9 mouse cellular contexts compared by ENCODE assay signal in genomic region chr10:79553176-79553575, GRCm38 (mm10). TPM values are rescaled to one million over a fixed set of nuclear protein-coding genes. Genes with fewer than 3 reads are reported as not detected.
DNase-seq lines count a peak whose midpoint lies in the region; ATAC-seq and TF ChIP-seq lines count a peak whose summit lies in the region.
"Had no signal": no experiment of that assay in that cellular context is flagged by ENCODE, and none has a peak within 500 bp of the region (broad histone marks: within the 10 kb centered on the region; RNA-seq: fewer than 3 reads in every experiment).

No protein-coding gene starts in this region.

- H3K4me1 ChIP-seq in liver, embryonic 13.5 days (replicated peaks) = peaks cover 29% of the 10 kb centered on the region

- H3K9me3 ChIP-seq in liver, embryonic 13.5 days (replicated peaks) = no peaks in the 10 kb centered on the region

- no peak overlapping the region for H3K27ac ChIP-seq in liver, embryonic 13.5 days
- H3K27ac ChIP-seq in gastrocnemius, adult 2 months = no peak overlapping the region

- H3K27me3 ChIP-seq in liver, embryonic 13.5 days = no peaks in the 10 kb centered on the region

- ATAC-seq in liver, embryonic 13.5 days (ENCODE audit: low read depth) = no peak

- no peak overlapping the region for H3K9ac ChIP-seq in liver, embryonic 13.5 days

- peak; percentile 78 for DNase-seq in heart, adult 11 months
- DNase-seq in heart, adult 18-20 months = no peak
- DNase-seq in testis, postnatal 10 days (ENCODE audit: low spot score) = peak; percentile 41
- no peak for DNase-seq in testis, postnatal 14 days (ENCODE audit: low spot score)
- no peak for DNase-seq in liver, embryonic 13.5 days
- no peak for DNase-seq in cerebellum, adult 8-10 months
- no peak for DNase-seq in gastrocnemius, adult 2 months
- DNase-seq in thymus, postnatal 25 days = no peak
- DNase-seq: kidney, postnatal 36 days had no signal

- peak overlapping the region; percentile 77 for H3K4me3 ChIP-seq in liver, embryonic 13.5 days (replicated peaks)
- no peak overlapping the region for H3K4me3 ChIP-seq in gastrocnemius, adult 2 months

- peaks cover 26% of the 10 kb centered on the region for H3K36me3 ChIP-seq in liver, embryonic 13.5 days

- 75% methylated on average over 6 of the region's 6 CpGs for WGBS in liver, embryonic 13.5 days (ENCODE audit: insufficient replicate concordance)

- no peak for TF ChIP-seq CTCF in gastrocnemius, adult 2 months (IDR thresholded peaks at IDR 0.05)

- intact Hi-C loops in gastrocnemius, adult 2 months (cut with DNase I) = no loop called here

- H3K4me2 ChIP-seq in liver, embryonic 13.5 days = peak overlapping the region; percentile 83; the same call in 1 of the 2 replicates

RNA-seq across cellular contexts. Expression of gene Mier2, which starts 1.8 kb away (rescaled TPM):
- total RNA-seq in heart, adult 18-20 months (2021) = 10 to 100 TPM; 14.4 to 19.0 TPM
- polyA plus RNA-seq in liver, embryonic 13.5 days (2015; fragmentation: Nextera tagmentation; extraction: Ambion mirVana) = 11.2 and 11.7 TPM in 2 replicates
- total RNA-seq in gastrocnemius, adult 2 months (2021) = 10 to 100 TPM; 15.8 to 18.9 TPM

RNA-seq across cellular contexts. Expression of gene Plpp2, which starts 19.6 kb away (rescaled TPM):
- 1 to 10 TPM; 4.1 to 4.8 TPM for total RNA-seq in heart, adult 18-20 months (2021)
- polyA plus RNA-seq in liver, embryonic 13.5 days (2015; fragmentation: Nextera tagmentation; extraction: Ambion mirVana) = 19.9 and 20.0 TPM in 2 replicates
- total RNA-seq in gastrocnemius, adult 2 months (2021) = under 1 TPM; 0.71 to 0.73 TPM

RNA-seq across cellular contexts. Expression of gene Theg, which starts 34.0 kb away (rescaled TPM):
- total RNA-seq in heart, adult 18-20 months (2021) = not detected
- polyA plus RNA-seq in liver, embryonic 13.5 days (2015; fragmentation: Nextera tagmentation; extraction: Ambion mirVana) = not detected in 2 replicates
- not detected for total RNA-seq in gastrocnemius, adult 2 months (2021)

Comparison
In these comparisons a context has a peak if more than half of its experiments do, and no peak if none do; other contexts are left out.
1. DNase-seq: peak in heart, adult 11 months (single experiment) and testis, postnatal 10 days (single experiment); none in heart, adult 18-20 months (0 of 2), testis, postnatal 14 days (single experiment), liver, embryonic 13.5 days (single experiment), cerebellum, adult 8-10 months (single experiment), gastrocnemius, adult 2 months (single experiment) and thymus, postnatal 25 days (single experiment).